Mouse (Mus musculus): ENCODE data around the gene Nsun2. TPM values are rescaled to one million over a fixed set of nuclear protein-coding genes. Genes with fewer than 3 reads are reported as not detected.
"Not testable (repeated sequence)": the region's sequence is repeated elsewhere in the genome, so short reads cannot be mapped to it uniquely, and the experiment has no call there.

Gene Nsun2
- polyA plus RNA-seq, 1 experiment, result 66.4 TPM

DNA sequence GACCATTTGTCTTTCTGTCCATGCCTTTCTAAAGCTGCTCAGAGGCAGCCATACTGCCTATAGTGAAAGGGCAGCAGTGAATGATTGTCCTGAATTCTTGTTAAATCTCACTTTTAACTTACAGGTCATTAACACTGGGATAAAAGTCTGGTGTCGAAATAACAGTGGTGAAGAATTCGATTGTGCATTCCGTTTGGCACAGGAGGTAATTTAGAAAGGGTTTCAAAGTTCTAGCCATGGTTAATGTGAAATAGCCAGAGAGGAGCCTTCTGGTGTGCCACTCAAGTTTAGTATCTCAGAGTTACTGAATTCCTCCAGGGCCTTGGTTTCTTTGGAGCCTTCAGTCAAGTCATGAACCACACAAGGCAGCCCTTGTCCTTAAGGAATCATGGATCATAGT is 97.6 kb downstream of the Nsun2 start:
- TF ChIP-seq POLR2A (IDR thresholded peaks at IDR 0.05; ENCODE audit: borderline replicate concordance, control insufficient read depth, low read depth, low read length) (no peak), CTCF (IDR thresholded peaks at IDR 0.05; ENCODE audit: control insufficient read depth, insufficient read depth, low read length) (no peak)
- WGBS, result 84% methylated on average over 3 of the region's 3 CpGs
- H3K27ac ChIP-seq (ENCODE audit: control insufficient read depth, insufficient read depth, low read depth, low read length, poor library complexity), result no peak overlapping the region
- no peaks in the 10 kb centered on the region for H3K4me1 ChIP-seq (ENCODE audit: control insufficient read depth, insufficient read depth, low read length)
- H3K4me3 ChIP-seq (replicated peaks; ENCODE audit: control insufficient read depth, low read depth, low read length), result no peak overlapping the region

DNA sequence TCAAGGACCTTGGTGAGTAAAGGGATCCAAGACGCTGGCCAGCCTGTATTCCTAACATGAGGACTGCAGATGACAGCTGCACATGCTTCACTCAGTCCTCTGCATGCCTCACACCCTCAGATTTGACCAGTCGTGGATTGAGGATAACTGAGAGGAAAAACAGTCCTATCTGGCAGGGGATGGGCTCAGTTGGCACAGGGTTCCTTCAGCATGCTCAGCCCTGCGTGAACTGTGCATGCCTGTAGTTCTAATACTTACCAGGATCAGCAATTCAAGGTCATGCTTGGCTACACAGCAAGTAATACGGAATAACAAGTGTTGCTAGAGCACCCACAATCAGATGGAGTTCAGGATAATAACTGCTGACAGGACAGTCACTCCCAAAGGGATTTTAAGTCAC is 98.1 kb downstream of the Nsun2 start:
- H3K4me1 ChIP-seq (ENCODE audit: control insufficient read depth, insufficient read depth, low read length), result no peaks in the 10 kb centered on the region
- H3K4me3 ChIP-seq (replicated peaks; ENCODE audit: control insufficient read depth, low read depth, low read length), result no peak overlapping the region
- no peak overlapping the region for H3K27ac ChIP-seq (ENCODE audit: control insufficient read depth, insufficient read depth, low read depth, low read length, poor library complexity)
- TF ChIP-seq CTCF (IDR thresholded peaks at IDR 0.05; ENCODE audit: control insufficient read depth, insufficient read depth, low read length), result no peak
- WGBS, result 84% methylated on average over 4 of the region's 4 CpGs

DNA sequence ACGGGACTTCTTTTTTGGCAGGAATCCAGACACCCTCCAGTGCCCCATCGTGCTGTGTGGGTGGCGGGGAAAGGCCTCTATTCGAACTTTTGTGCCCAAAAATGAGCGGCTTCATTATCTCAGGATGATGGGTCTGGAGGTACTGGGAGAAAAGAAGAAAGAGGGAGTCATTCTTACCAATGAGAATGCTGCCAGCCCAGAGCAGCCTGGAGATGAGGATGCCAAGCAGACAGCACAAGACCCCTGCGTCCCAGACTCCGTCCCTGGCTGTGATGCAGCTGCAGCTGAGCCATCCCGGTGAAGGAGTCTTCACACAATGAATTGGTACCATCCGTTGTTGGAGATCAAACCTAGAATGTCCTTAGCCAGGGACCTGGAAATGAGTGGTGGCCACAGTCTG is 100.0 kb downstream of the Nsun2 start:
- TF ChIP-seq POLR2A (IDR thresholded peaks at IDR 0.05; ENCODE audit: borderline replicate concordance, control insufficient read depth, low read depth, low read length) (no peak), CTCF (IDR thresholded peaks at IDR 0.05; ENCODE audit: control insufficient read depth, insufficient read depth, low read length) (no peak)
- Histone ChIP-seq H3K27ac (ENCODE audit: control insufficient read depth, insufficient read depth, low read depth, low read length, poor library complexity) (no peak overlapping the region), H3K4me3 (replicated peaks; ENCODE audit: control insufficient read depth, low read depth, low read length) (no peak overlapping the region), H3K4me1 (ENCODE audit: control insufficient read depth, insufficient read depth, low read length) (no peaks in the 10 kb centered on the region)
- 90% methylated on average over 9 of the region's 9 CpGs for WGBS

- Histone ChIP-seq H3K4me1 (ENCODE audit: control insufficient read depth, insufficient read depth, low read length) (no peaks in the 10 kb centered on the region), H3K27ac (ENCODE audit: control insufficient read depth, insufficient read depth, low read depth, low read length, poor library complexity) (no peak overlapping the region), H3K4me3 (replicated peaks; ENCODE audit: control insufficient read depth, low read depth, low read length) (no peak overlapping the region)
- 59% methylated on average over 2 of the region's 2 CpGs for WGBS
- no peak for TF ChIP-seq POLR2A (IDR thresholded peaks at IDR 0.05; ENCODE audit: borderline replicate concordance, control insufficient read depth, low read depth, low read length)
These were observed 100.4 kb downstream of the Nsun2 start for GRCm38 (mm10) chr13:69633988-69634387.

- not testable (repeated sequence) for H3K4me3 ChIP-seq (replicated peaks; ENCODE audit: control insufficient read depth, low read depth, low read length); H3K4me1 ChIP-seq (ENCODE audit: control insufficient read depth, insufficient read depth, low read length); H3K27ac ChIP-seq (ENCODE audit: control insufficient read depth, insufficient read depth, low read depth, low read length, poor library complexity)
- 89% methylated on average over 7 of the region's 7 CpGs for WGBS
These were observed 102.3 kb downstream of the Nsun2 start for GRCm38 (mm10) chr13:69635836-69636235.

GRCm38 (mm10) chr13:69636375-69636774 is 102.8 kb downstream of the Nsun2 start:
- no peak overlapping the region for H3K27ac ChIP-seq (ENCODE audit: control insufficient read depth, insufficient read depth, low read depth, low read length, poor library complexity)
- TF ChIP-seq CTCF (IDR thresholded peaks at IDR 0.05; ENCODE audit: control insufficient read depth, insufficient read depth, low read length) (no peak), POLR2A (IDR thresholded peaks at IDR 0.05; ENCODE audit: borderline replicate concordance, control insufficient read depth, low read depth, low read length) (no peak)
- WGBS, result 90% methylated on average over 3 of the region's 3 CpGs
- H3K4me3 ChIP-seq (replicated peaks; ENCODE audit: control insufficient read depth, low read depth, low read length), result no peak overlapping the region
- H3K4me1 ChIP-seq (ENCODE audit: control insufficient read depth, insufficient read depth, low read length), result no peaks in the 10 kb centered on the region

DNA sequence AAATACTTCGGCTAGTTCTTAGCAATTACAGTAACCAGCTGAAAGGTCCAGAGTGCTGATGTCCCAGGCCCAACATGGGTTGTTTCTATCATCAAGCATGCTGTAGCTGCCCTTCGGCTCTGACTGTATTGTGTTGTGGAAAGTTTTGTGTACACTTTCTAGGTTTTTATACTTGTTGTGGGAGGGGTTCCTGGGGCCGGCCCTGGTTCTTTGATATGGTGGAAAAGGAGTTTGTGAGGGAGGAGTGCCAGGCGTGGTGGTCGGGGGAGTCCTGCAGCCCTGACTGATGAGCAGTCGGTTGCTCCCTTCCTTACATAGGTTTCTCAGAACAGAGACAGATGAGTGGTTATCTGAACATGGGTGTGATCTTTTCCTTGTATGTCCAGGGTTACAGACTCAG is 103.3 kb downstream of the Nsun2 start:
- Histone ChIP-seq H3K4me1 (ENCODE audit: control insufficient read depth, insufficient read depth, low read length) (no peaks in the 10 kb centered on the region), H3K4me3 (replicated peaks; ENCODE audit: control insufficient read depth, low read depth, low read length) (no peak overlapping the region), H3K27ac (ENCODE audit: control insufficient read depth, insufficient read depth, low read depth, low read length, poor library complexity) (no peak overlapping the region)
- no peak for TF ChIP-seq POLR2A (IDR thresholded peaks at IDR 0.05; ENCODE audit: borderline replicate concordance, control insufficient read depth, low read depth, low read length)
- TF ChIP-seq CTCF (IDR thresholded peaks at IDR 0.05; ENCODE audit: control insufficient read depth, insufficient read depth, low read length), result no peak
- WGBS, result 82% methylated on average over 6 of the region's 6 CpGs

DNA sequence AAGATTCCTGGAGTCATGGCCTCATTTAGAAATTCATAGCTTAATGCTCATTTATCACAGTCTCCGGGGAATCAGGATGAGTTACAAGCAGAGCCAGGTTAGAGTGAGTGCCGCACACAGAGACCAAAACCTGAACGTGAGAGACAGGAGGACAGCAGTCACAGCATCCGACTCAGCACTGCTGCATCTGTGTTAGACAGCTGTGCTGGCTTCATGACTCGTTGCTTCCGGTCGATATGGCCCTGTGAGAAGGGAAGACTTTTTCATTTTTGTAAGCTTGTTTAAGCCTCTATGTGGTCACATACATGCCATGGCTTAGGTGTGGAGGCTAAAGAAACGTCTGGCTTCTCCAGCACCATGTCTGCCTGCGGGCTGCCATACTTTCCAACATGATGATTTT is 104.1 kb downstream of the Nsun2 start:
- no peak overlapping the region for H3K27ac ChIP-seq (ENCODE audit: control insufficient read depth, insufficient read depth, low read depth, low read length, poor library complexity)
- no peak overlapping the region for H3K4me3 ChIP-seq (replicated peaks; ENCODE audit: control insufficient read depth, low read depth, low read length)
- H3K4me1 ChIP-seq (ENCODE audit: control insufficient read depth, insufficient read depth, low read length), result no peaks in the 10 kb centered on the region
- 85% methylated on average over 9 of the region's 9 CpGs for WGBS
- TF ChIP-seq CTCF (IDR thresholded peaks at IDR 0.05; ENCODE audit: control insufficient read depth, insufficient read depth, low read length) (no peak), POLR2A (IDR thresholded peaks at IDR 0.05; ENCODE audit: borderline replicate concordance, control insufficient read depth, low read depth, low read length) (no peak)

DNA sequence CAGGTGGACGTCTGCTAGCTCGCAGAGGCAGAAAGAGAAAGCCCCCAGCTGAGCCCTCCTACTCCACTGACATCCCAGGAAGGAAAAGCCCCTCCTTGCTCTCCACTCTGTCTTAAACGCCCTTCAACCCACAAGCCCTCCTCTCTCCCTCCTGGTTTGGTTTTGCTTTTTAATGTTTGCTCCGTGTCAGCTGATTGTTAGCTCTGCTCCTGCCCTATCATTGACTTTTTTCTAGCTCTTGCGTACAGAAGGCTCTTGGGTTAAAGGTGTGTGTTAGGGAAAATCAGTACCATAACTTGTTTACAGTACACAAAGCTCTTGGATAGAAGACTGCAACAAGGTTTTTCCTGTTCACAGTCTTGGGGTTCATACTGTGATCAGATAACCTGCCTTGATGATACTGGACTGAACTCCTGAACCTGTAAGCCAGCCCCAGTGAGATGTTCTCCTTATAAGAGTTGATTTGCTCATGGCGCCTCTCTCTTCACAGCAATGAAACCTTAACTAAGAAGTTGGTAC is 104.6 kb downstream of the Nsun2 start:
- Histone ChIP-seq H3K4me3 (replicated peaks; ENCODE audit: control insufficient read depth, low read depth, low read length) (no peak overlapping the region), H3K4me1 (ENCODE audit: control insufficient read depth, insufficient read depth, low read length) (no peaks in the 10 kb centered on the region), H3K27ac (ENCODE audit: control insufficient read depth, insufficient read depth, low read depth, low read length, poor library complexity) (no peak overlapping the region)
- WGBS, result 78% methylated on average over 6 of the region's 6 CpGs
- TF ChIP-seq CTCF (IDR thresholded peaks at IDR 0.05; ENCODE audit: control insufficient read depth, insufficient read depth, low read length) (no peak), POLR2A (IDR thresholded peaks at IDR 0.05; ENCODE audit: borderline replicate concordance, control insufficient read depth, low read depth, low read length) (no peak)

Measured in bone marrow, adult 2 months (tissue).